Mouse (Mus musculus): ENCODE results near the gene Lamp1. TPM values are rescaled to one million over a fixed set of nuclear protein-coding genes. Genes with fewer than 3 reads are reported as not detected.

Lamp1 gene
- polyA plus RNA-seq, 1 experiment from 2014 or later: 273 TPM

DNA sequence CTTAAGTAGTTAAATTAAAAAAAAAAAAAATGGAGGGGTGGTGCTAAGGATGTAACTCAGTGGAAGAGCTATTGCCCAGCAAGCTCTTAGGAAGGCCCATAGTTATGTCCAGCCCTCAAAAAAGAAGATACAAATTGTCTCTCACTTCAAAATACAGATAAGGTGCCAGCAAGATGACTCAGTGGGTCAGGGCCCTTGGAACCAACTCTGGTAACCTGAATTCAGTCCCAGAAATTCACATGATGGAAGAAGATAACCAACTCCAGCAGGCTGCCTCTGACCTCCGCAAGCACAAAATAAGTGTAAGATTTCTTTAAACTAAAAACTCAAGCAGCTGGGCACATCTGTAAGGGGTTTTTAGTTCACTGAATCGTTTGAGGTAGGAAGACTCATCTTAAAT, 10.5 kb upstream of the Lamp1 start:
- Histone ChIP-seq H3K4me3 (no peak overlapping the region), H3K4me1 (replicated peaks) (no peaks in the 10 kb centered on the region), H3K27me3 (no peaks in the 10 kb centered on the region), H3K36me3 (peaks cover 73% of the 10 kb centered on the region), H3K9me3 (no peaks in the 10 kb centered on the region), H3K4me2 (no peak overlapping the region), H3K27ac (no peak overlapping the region), H3K9ac (no peak overlapping the region)
- no peak for ATAC-seq (ENCODE audit: low FRiP score)
- 88% methylated on average over 2 of the region's 2 CpGs for WGBS

DNA sequence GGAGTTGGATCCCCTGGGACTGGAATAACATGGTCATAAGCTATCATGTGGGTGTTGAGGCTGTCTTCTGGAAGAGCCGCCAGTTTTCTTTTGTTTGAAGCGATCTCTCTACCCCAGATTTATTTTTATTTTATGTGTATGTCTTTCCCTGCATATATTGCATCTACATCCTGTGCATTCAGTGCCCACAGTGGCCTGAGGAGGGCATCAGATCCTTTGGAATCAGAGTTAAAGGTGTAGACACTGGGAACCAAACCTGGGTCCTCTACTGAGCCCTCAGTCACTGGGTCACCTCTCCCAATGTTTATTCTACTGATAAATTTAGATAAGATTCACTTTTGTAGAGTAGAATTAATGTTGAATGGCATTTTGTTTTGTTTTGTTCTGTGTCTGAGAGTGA, 9.7 kb upstream of the Lamp1 start:
- H3K9ac ChIP-seq: no peak overlapping the region
- WGBS: 100% methylated on average over 2 of the region's 2 CpGs
- no peaks in the 10 kb centered on the region for H3K27me3 ChIP-seq
- ATAC-seq (ENCODE audit: low FRiP score): no peak
- H3K4me2 ChIP-seq: no peak overlapping the region
- no peaks in the 10 kb centered on the region for H3K4me1 ChIP-seq (replicated peaks)
- H3K36me3 ChIP-seq: peaks cover 73% of the 10 kb centered on the region
- H3K9me3 ChIP-seq: no peaks in the 10 kb centered on the region
- H3K27ac ChIP-seq: no peak overlapping the region
- H3K4me3 ChIP-seq: no peak overlapping the region

DNA sequence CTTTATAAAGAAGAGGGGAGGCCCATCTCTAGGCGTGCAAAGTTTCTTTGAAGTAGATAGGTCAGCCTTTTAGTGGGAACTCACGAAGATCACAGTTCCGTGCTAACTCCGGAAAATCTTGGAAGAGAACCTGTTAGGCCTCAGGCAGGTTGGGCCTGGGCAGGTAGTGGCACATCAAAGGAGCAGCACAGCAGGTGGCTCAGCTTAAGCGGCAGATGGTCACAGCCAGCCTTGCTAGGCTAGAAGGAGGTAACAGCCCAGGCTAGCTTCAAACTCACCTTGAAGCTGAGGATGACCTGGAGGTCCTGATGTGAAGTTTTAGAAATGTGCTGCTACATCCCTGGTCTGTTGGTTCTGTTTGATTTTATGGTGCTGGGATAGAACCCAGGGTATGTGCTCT, 9.1 kb upstream of the Lamp1 start:
- no peak overlapping the region for H3K27ac ChIP-seq
- no peaks in the 10 kb centered on the region for H3K27me3 ChIP-seq
- no peaks in the 10 kb centered on the region for H3K4me1 ChIP-seq (replicated peaks)
- no peak overlapping the region for H3K4me3 ChIP-seq
- ATAC-seq (ENCODE audit: low FRiP score): no peak
- no peaks in the 10 kb centered on the region for H3K9me3 ChIP-seq
- peaks cover 71% of the 10 kb centered on the region for H3K36me3 ChIP-seq
- H3K4me2 ChIP-seq: no peak overlapping the region
- H3K9ac ChIP-seq: no peak overlapping the region
- 66% methylated on average over 5 of the region's 5 CpGs for WGBS

DNA sequence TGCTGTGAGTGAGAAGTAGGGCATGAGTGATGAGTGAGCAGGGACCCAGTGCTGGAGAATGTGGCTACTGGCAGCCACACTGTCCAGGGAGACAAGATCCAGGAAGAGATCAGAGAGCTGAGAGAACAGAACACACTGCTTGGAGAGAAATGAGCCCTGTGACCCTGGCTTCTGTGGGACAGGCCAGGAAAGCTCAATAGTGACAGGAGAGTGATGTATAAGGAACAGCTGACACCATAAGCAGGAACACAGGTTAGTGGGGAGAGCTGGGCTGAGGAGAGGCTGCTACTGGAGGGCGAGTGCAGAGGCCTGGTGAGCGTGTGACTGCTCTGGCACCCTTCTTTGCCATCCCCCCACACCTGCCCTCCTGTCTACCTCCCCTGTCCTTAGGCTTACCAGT, 8.0 kb upstream of the Lamp1 start:
- no peak overlapping the region for H3K4me3 ChIP-seq
- no peak overlapping the region for H3K9ac ChIP-seq
- no peaks in the 10 kb centered on the region for H3K27me3 ChIP-seq
- H3K4me1 ChIP-seq (replicated peaks): no peaks in the 10 kb centered on the region
- no peak overlapping the region for H3K4me2 ChIP-seq
- no peaks in the 10 kb centered on the region for H3K9me3 ChIP-seq
- H3K36me3 ChIP-seq: peaks cover 60% of the 10 kb centered on the region
- WGBS: 89% methylated on average over 2 of the region's 2 CpGs
- H3K27ac ChIP-seq: no peak overlapping the region
- no peak for ATAC-seq (ENCODE audit: low FRiP score)

DNA sequence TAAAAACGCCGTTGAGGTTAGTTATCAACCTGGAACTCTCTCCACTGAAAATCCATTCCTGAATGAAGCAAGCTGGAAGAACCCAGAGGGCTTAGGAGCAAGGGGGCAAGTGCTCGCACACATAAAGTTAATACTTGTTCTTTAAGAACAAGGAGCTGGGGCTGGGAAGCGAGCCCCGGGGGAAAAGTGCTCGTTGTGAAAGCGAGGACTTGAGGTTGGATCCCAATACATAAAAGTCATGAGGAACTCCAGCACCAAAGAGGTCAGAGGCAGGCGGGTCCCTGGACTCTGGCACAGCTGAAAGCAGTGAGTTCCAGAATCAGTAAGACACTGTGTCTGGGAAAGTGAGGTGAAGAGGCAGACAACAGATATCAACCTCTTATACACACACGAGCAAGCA, 4.9 kb upstream of the Lamp1 start:
- no peaks in the 10 kb centered on the region for H3K9me3 ChIP-seq
- peaks cover 4% of the 10 kb centered on the region for H3K4me1 ChIP-seq (replicated peaks)
- H3K9ac ChIP-seq: no peak overlapping the region
- no peak overlapping the region for H3K4me2 ChIP-seq
- ATAC-seq (ENCODE audit: low FRiP score): no peak
- no peak overlapping the region for H3K4me3 ChIP-seq
- H3K36me3 ChIP-seq: peaks cover 33% of the 10 kb centered on the region
- WGBS: 82% methylated on average over 9 of the region's 9 CpGs
- H3K27me3 ChIP-seq: no peaks in the 10 kb centered on the region
- H3K27ac ChIP-seq: no peak overlapping the region

DNA sequence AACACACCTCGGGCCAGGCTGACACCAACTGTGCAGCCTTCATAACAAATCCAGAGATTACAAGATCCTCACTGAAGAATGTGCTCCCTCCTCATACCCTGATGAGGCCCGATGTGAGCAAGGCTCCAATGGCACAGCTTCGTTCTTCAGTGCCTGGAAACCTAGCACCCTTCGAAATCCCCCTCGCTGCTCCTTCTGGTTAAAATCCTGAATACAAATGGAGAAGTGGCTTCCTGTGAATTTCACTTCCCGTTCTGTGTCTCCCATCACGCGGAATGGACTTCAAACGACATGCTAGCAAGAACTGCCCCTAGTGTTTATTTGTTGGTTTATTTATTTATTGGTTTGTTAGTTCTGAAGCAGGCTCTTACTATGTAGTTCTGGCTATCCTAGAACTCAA, 3.6 kb upstream of the Lamp1 start:
- Histone ChIP-seq H3K9me3 (no peaks in the 10 kb centered on the region), H3K27ac (no peak overlapping the region), H3K9ac (no peak overlapping the region), H3K4me1 (replicated peaks) (peaks cover 12% of the 10 kb centered on the region), H3K4me2 (no peak overlapping the region), H3K4me3 (no peak overlapping the region), H3K27me3 (no peaks in the 10 kb centered on the region), H3K36me3 (peaks cover 22% of the 10 kb centered on the region)
- ATAC-seq (ENCODE audit: low FRiP score): no peak
- 75% methylated on average over 9 of the region's 9 CpGs for WGBS

DNA sequence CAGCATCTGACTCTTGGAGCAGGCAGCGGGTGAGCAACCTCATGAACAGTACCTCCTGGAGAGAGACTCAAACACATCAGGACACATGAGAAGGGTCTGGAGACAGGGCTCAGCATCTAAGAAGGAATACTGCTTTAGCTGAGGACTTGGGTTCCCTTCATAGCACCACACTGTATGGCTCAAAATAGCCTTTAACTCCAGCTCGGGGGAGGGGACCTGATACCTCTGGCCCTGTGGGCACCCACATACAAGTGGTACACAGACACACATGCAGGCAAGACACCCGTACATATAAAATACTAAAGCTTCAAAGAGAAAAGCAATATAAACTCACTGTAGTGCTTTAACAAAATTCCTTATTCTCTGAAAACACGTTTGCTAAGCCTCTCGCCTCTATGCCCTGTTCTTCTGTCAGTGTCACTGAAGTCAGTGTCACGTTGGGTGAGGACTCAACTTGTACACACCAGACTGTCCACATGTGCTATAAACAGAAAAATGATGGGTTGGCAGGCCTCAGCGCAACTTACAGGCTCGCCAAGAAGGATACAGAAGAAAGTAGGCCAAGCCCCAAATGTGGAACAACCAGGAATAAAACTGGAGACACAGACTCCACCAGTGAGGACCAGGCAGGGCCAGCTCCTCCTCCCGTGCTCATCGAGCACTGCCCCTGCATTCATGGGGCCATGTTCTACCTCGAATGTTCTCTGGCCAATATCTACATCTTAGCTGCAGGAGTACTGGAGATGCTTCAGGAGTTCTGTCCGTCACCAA, 2.4 kb upstream of the Lamp1 start:
- WGBS: 78% methylated on average over 12 of the region's 12 CpGs
- H3K27ac ChIP-seq: no peak overlapping the region
- H3K36me3 ChIP-seq: peaks cover 15% of the 10 kb centered on the region
- no peak overlapping the region for H3K4me2 ChIP-seq
- ATAC-seq (ENCODE audit: low FRiP score): no peak
- no peak overlapping the region for H3K4me3 ChIP-seq
- no peak overlapping the region for H3K9ac ChIP-seq
- no peaks in the 10 kb centered on the region for H3K27me3 ChIP-seq
- no peaks in the 10 kb centered on the region for H3K9me3 ChIP-seq
- peaks cover 24% of the 10 kb centered on the region for H3K4me1 ChIP-seq (replicated peaks)

DNA sequence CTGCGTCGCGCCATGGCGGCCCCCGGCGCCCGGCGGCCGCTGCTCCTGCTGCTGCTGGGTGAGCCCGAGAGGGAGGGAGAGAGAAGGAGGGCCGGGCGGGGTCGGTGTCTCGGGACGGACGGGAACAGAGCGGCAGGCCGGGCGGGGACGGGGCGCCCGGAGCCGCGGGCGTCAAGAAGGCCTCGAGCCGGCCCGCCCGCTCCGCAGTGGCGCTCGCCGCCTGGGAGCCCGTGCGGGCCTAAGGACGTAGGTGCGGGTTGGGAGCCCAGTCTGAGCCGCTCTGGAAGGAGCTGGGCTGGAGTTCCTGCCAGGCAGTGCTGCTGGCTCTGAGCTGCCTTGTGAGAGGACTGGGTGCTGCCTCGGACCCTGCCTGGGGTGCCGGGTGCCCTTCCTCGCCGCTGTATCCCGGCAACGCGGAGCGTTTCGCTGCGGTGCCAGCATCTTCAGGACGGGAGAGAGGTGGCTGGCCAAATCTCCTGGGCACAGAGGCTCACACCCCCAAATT, 468 bp downstream of the Lamp1 start:
- 0 out of 2 replicates have a peak, but pooled peaks cover 3% of the 10 kb centered on the region for H3K36me3 ChIP-seq
- ATAC-seq (ENCODE audit: low FRiP score): peak; percentile 81
- H3K27ac ChIP-seq: peak overlapping the region; percentile 82
- H3K27me3 ChIP-seq: no peaks in the 10 kb centered on the region
- 1% methylated on average over 39 of the region's 49 CpGs for WGBS
- H3K4me1 ChIP-seq (replicated peaks): peaks cover 35% of the 10 kb centered on the region
- no peaks in the 10 kb centered on the region for H3K9me3 ChIP-seq
- peak overlapping the region; percentile 94 for H3K4me2 ChIP-seq
- H3K9ac ChIP-seq: peak overlapping the region; percentile 99
- peak overlapping the region; percentile 100 for H3K4me3 ChIP-seq

DNA sequence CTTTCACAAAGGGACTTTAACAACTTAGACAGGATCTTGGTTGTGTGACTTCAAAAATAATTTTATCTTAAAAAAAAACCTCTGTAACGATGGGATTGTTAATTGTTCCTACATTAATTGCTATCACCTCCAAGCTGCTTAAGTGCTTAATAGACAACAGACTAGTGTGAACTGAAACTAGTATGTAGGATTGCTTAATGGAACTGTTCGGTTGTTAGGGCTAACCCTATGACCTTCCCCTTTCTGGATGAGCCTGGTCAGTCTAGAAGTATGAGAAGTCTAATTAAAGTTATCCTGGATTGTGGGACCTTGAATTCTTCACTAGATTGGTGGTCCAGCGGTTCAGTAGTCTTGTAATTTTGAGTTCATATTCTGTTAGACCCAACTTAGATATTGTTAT, 1.7 kb downstream of the Lamp1 start:
- Histone ChIP-seq H3K4me3 (peak overlapping the region; percentile 100), H3K36me3 (no peaks in the 10 kb centered on the region), H3K4me1 (replicated peaks) (peaks cover 35% of the 10 kb centered on the region), H3K9me3 (no peaks in the 10 kb centered on the region), H3K27ac (no peak overlapping the region), H3K27me3 (no peaks in the 10 kb centered on the region), H3K4me2 (peak overlapping the region; percentile 94), H3K9ac (peak overlapping the region; percentile 99; the same call in 1 of the 2 replicates)
- WGBS: 93% methylated on average over 3 of the region's 3 CpGs
- ATAC-seq (ENCODE audit: low FRiP score): no peak

DNA sequence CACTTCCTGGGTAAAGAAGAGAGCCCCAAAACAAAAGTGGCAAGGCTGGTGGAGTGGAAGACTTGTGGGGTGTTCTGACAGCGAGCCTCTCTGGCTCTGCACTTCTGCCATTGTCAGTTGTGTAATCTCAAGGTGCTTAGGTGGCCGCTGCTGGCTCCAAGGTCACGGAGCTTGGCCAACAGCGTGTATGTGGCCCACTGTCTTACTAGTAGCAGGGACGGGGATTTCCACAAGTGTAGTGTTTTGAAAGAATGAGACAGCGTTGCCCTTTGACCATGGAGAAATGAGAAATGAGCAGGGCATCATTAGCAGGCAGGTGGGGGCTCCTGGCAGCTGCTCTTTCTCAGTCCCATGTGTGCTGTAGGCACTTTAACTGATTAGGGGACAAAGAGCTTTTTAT, 3.1 kb downstream of the Lamp1 start:
- Histone ChIP-seq H3K27me3 (no peaks in the 10 kb centered on the region), H3K4me1 (replicated peaks) (peaks cover 35% of the 10 kb centered on the region), H3K9me3 (no peaks in the 10 kb centered on the region), H3K4me2 (no peak overlapping the region), H3K36me3 (peaks cover 6% of the 10 kb centered on the region; the same call in 1 of the 2 replicates), H3K9ac (peak overlapping the region; percentile 39; the same call in 1 of the 2 replicates), H3K4me3 (no peak overlapping the region), H3K27ac (no peak overlapping the region)
- WGBS: 75% methylated on average over 6 of the region's 6 CpGs
- ATAC-seq (ENCODE audit: low FRiP score): no peak

DNA sequence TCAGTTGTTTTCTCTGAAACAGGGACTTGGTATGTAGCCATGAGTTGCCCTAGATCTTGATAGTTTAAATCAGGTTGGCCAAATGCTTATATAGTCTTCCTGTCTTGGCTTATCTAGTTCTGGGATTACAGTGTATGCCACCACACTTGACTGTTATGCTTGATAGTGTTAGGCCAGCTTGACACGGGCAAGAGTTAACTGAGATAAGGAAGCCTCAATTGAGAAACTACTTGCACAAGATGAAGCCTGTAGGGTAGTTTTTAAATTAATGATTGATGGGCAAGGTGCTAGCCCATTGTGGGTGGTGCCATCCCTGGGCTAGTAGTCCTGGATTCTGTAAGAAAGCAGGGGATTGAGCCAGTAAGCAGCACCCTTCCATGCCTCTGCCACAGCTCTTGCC, 4.6 kb downstream of the Lamp1 start:
- H3K36me3 ChIP-seq: peaks cover 20% of the 10 kb centered on the region
- WGBS: 97% methylated on average over 1 of the region's 1 CpGs
- H3K4me1 ChIP-seq (replicated peaks): peaks cover 32% of the 10 kb centered on the region
- H3K9me3 ChIP-seq: no peaks in the 10 kb centered on the region
- no peak overlapping the region for H3K27ac ChIP-seq
- H3K4me2 ChIP-seq: no peak overlapping the region
- ATAC-seq (ENCODE audit: low FRiP score): no peak
- no peak overlapping the region for H3K4me3 ChIP-seq
- no peaks in the 10 kb centered on the region for H3K27me3 ChIP-seq
- no peak overlapping the region for H3K9ac ChIP-seq

DNA sequence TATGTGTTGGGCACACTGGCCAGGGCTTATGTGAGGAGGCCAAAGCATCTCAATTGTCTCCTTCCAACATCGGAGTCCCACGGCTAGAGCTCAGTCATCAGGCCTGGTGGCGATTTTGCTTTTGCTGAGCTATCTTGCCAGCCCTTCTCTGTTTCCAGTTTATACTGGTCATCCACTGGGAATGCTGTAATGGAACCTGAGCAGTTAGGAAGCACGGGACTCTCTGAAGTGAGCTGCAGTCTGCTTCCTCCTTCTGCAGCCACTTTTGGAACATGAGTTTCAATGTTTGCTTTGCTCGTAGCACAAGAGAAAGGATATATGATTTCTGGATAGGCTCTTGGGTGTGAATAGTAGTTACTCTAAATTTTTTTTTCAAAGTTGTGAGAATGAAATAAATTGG, 5.4 kb downstream of the Lamp1 start:
- no peak for ATAC-seq (ENCODE audit: low FRiP score)
- no peak overlapping the region for H3K4me2 ChIP-seq
- H3K27me3 ChIP-seq: no peaks in the 10 kb centered on the region
- H3K36me3 ChIP-seq: peaks cover 28% of the 10 kb centered on the region
- no peak overlapping the region for H3K4me3 ChIP-seq
- no peak overlapping the region for H3K27ac ChIP-seq
- no peak overlapping the region for H3K9ac ChIP-seq
- peaks cover 31% of the 10 kb centered on the region for H3K4me1 ChIP-seq (replicated peaks)
- no peaks in the 10 kb centered on the region for H3K9me3 ChIP-seq
- WGBS: 88% methylated on average over 5 of the region's 5 CpGs

DNA sequence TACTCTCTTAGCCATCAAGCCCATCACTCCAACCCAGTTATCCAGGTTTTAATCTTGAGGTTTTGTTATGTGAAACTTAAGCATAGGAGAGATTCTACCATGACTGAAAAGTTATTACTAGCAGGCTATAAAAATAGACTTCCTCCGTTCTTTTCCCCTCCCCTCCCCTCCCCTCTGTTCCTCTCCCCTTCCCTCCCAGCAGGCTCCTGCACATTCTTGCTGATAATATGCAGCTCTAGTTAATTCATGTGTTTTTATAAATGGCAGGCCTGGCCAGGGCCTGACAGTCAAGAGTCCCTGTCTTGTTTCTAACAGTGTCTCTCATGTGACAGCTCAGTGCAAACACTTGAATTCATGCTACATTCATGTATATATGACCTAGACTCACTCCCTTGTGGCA, 11.5 kb downstream of the Lamp1 start:
- H3K27me3 ChIP-seq: no peaks in the 10 kb centered on the region
- H3K4me3 ChIP-seq: no peak overlapping the region
- WGBS: 88% methylated on average over 1 of the region's 1 CpGs
- H3K36me3 ChIP-seq: peaks cover 88% of the 10 kb centered on the region
- H3K4me2 ChIP-seq: no peak overlapping the region
- no peak for ATAC-seq (ENCODE audit: low FRiP score)
- no peak overlapping the region for H3K9ac ChIP-seq
- no peak overlapping the region for H3K27ac ChIP-seq
- H3K9me3 ChIP-seq: no peaks in the 10 kb centered on the region
- no peaks in the 10 kb centered on the region for H3K4me1 ChIP-seq (replicated peaks)
